Mouse (Mus musculus): ENCODE measurements around the gene Ddr2. TPM values are rescaled to one million over a fixed set of nuclear protein-coding genes. Genes with fewer than 3 reads are reported as not detected.

Gene Ddr2
- polyA plus RNA-seq, 1 experiment from 2014 or later: 36.0 TPM

- no peaks in the 10 kb centered on the region for H3K9me3 ChIP-seq (ENCODE audit: control insufficient read depth, low read length)
- H3K4me3 ChIP-seq (ENCODE audit: low read depth, low read length): no peak overlapping the region
- H3K27me3 ChIP-seq (ENCODE audit: control insufficient read depth, insufficient read depth, low read length): no peaks in the 10 kb centered on the region
- WGBS: 72% methylated on average over 4 of the region's 4 CpGs
- no peak overlapping the region for H3K4me2 ChIP-seq (ENCODE audit: low read depth)
- H3K9ac ChIP-seq (ENCODE audit: low read length): no peak overlapping the region
- H3K4me1 ChIP-seq (ENCODE audit: control insufficient read depth, insufficient read depth, low read length): no peaks in the 10 kb centered on the region
- DNase-seq (ENCODE audit: low spot score) (no peak), ATAC-seq (ENCODE audit: insufficient read depth, low FRiP score, low TSS enrichment) (no peak)
- no peaks in the 10 kb centered on the region for H3K36me3 ChIP-seq (ENCODE audit: control insufficient read depth, insufficient read depth, low read length)
- no peak overlapping the region for H3K27ac ChIP-seq (ENCODE audit: low read depth, low read length)
These were observed 71.2 kb downstream of the Ddr2 start for GRCm38 (mm10) chr1:170039402-170039801.

- DNase-seq (ENCODE audit: low spot score) (no peak), ATAC-seq (ENCODE audit: insufficient read depth, low FRiP score, low TSS enrichment) (no peak)
- Histone ChIP-seq H3K36me3 (ENCODE audit: control insufficient read depth, insufficient read depth, low read length) (no peaks in the 10 kb centered on the region), H3K4me3 (ENCODE audit: low read depth, low read length) (no peak overlapping the region), H3K27ac (ENCODE audit: low read depth, low read length) (no peak overlapping the region), H3K4me1 (ENCODE audit: control insufficient read depth, insufficient read depth, low read length) (no peaks in the 10 kb centered on the region), H3K27me3 (ENCODE audit: control insufficient read depth, insufficient read depth, low read length) (no peaks in the 10 kb centered on the region), H3K9ac (ENCODE audit: low read length) (no peak overlapping the region), H3K9me3 (ENCODE audit: control insufficient read depth, low read length) (no peaks in the 10 kb centered on the region), H3K4me2 (ENCODE audit: low read depth) (no peak overlapping the region)
- WGBS: 94% methylated on average over 3 of the region's 3 CpGs
These were observed 75.0 kb downstream of the Ddr2 start for GRCm38 (mm10) chr1:170035575-170035974.

GRCm38 (mm10) chr1:170034961-170035360 lies 75.6 kb downstream of the Ddr2 start:
- Histone ChIP-seq H3K27ac (ENCODE audit: low read depth, low read length) (no peak overlapping the region), H3K27me3 (ENCODE audit: control insufficient read depth, insufficient read depth, low read length) (no peaks in the 10 kb centered on the region), H3K36me3 (ENCODE audit: control insufficient read depth, insufficient read depth, low read length) (no peaks in the 10 kb centered on the region), H3K9ac (ENCODE audit: low read length) (no peak overlapping the region), H3K4me3 (ENCODE audit: low read depth, low read length) (no peak overlapping the region), H3K4me2 (ENCODE audit: low read depth) (no peak overlapping the region), H3K4me1 (ENCODE audit: control insufficient read depth, insufficient read depth, low read length) (no peaks in the 10 kb centered on the region), H3K9me3 (ENCODE audit: control insufficient read depth, low read length) (no peaks in the 10 kb centered on the region)
- DNase-seq (ENCODE audit: low spot score) (no peak), ATAC-seq (ENCODE audit: insufficient read depth, low FRiP score, low TSS enrichment) (no peak)
- 93% methylated on average over 4 of the region's 4 CpGs for WGBS

GRCm38 (mm10) chr1:170031656-170032055 lies 78.9 kb downstream of the Ddr2 start:
- Histone ChIP-seq H3K36me3 (ENCODE audit: control insufficient read depth, insufficient read depth, low read length) (no peaks in the 10 kb centered on the region), H3K9me3 (ENCODE audit: control insufficient read depth, low read length) (no peaks in the 10 kb centered on the region), H3K4me1 (ENCODE audit: control insufficient read depth, insufficient read depth, low read length) (no peaks in the 10 kb centered on the region), H3K4me3 (ENCODE audit: low read depth, low read length) (no peak overlapping the region), H3K27me3 (ENCODE audit: control insufficient read depth, insufficient read depth, low read length) (no peaks in the 10 kb centered on the region), H3K9ac (ENCODE audit: low read length) (no peak overlapping the region), H3K4me2 (ENCODE audit: low read depth) (no peak overlapping the region), H3K27ac (ENCODE audit: low read depth, low read length) (no peak overlapping the region)
- ATAC-seq (ENCODE audit: insufficient read depth, low FRiP score, low TSS enrichment) (no peak), DNase-seq (ENCODE audit: low spot score) (no peak)
- WGBS: 80% methylated on average over 3 of the region's 3 CpGs

- H3K4me2 ChIP-seq (ENCODE audit: low read depth): no peak overlapping the region
- H3K4me1 ChIP-seq (ENCODE audit: control insufficient read depth, insufficient read depth, low read length): no peaks in the 10 kb centered on the region
- H3K36me3 ChIP-seq (ENCODE audit: control insufficient read depth, insufficient read depth, low read length): no peaks in the 10 kb centered on the region
- 98% methylated on average over 3 of the region's 3 CpGs for WGBS
- peaks cover 10% of the 10 kb centered on the region for H3K9me3 ChIP-seq (ENCODE audit: control insufficient read depth, low read length)
- H3K27ac ChIP-seq (ENCODE audit: low read depth, low read length): no peak overlapping the region
- no peak for ATAC-seq (ENCODE audit: insufficient read depth, low FRiP score, low TSS enrichment)
- no peak for DNase-seq (ENCODE audit: low spot score)
- no peak overlapping the region for H3K4me3 ChIP-seq (ENCODE audit: low read depth, low read length)
- no peak overlapping the region for H3K9ac ChIP-seq (ENCODE audit: low read length)
- no peaks in the 10 kb centered on the region for H3K27me3 ChIP-seq (ENCODE audit: control insufficient read depth, insufficient read depth, low read length)
These were observed 95.8 kb downstream of the Ddr2 start for GRCm38 (mm10) chr1:170014784-170015183.

GRCm38 (mm10) chr1:170010716-170011505 lies 99.7 kb downstream of the Ddr2 start:
- Histone ChIP-seq H3K9ac (ENCODE audit: low read length) (no peak overlapping the region), H3K27ac (ENCODE audit: low read depth, low read length) (no peak overlapping the region), H3K4me1 (ENCODE audit: control insufficient read depth, insufficient read depth, low read length) (no peaks in the 10 kb centered on the region), H3K4me2 (ENCODE audit: low read depth) (no peak overlapping the region), H3K36me3 (ENCODE audit: control insufficient read depth, insufficient read depth, low read length) (no peaks in the 10 kb centered on the region), H3K27me3 (ENCODE audit: control insufficient read depth, insufficient read depth, low read length) (no peaks in the 10 kb centered on the region), H3K4me3 (ENCODE audit: low read depth, low read length) (no peak overlapping the region), H3K9me3 (ENCODE audit: control insufficient read depth, low read length) (no peaks in the 10 kb centered on the region)
- WGBS: 92% methylated on average over 15 of the region's 15 CpGs
- DNase-seq (ENCODE audit: low spot score): no peak
- no peak for ATAC-seq (ENCODE audit: insufficient read depth, low FRiP score, low TSS enrichment)

GRCm38 (mm10) chr1:170009296-170009695 lies 101.3 kb downstream of the Ddr2 start:
- Histone ChIP-seq H3K27me3 (ENCODE audit: control insufficient read depth, insufficient read depth, low read length) (no peaks in the 10 kb centered on the region), H3K4me2 (ENCODE audit: low read depth) (no peak overlapping the region), H3K4me3 (ENCODE audit: low read depth, low read length) (no peak overlapping the region), H3K9ac (ENCODE audit: low read length) (no peak overlapping the region), H3K27ac (ENCODE audit: low read depth, low read length) (no peak overlapping the region), H3K9me3 (ENCODE audit: control insufficient read depth, low read length) (no peaks in the 10 kb centered on the region), H3K4me1 (ENCODE audit: control insufficient read depth, insufficient read depth, low read length) (no peaks in the 10 kb centered on the region), H3K36me3 (ENCODE audit: control insufficient read depth, insufficient read depth, low read length) (no peaks in the 10 kb centered on the region)
- ATAC-seq (ENCODE audit: insufficient read depth, low FRiP score, low TSS enrichment) (no peak), DNase-seq (ENCODE audit: low spot score) (no peak)
- WGBS: 92% methylated on average over 1 of the region's 1 CpGs

GRCm38 (mm10) chr1:170008432-170009220 lies 101.9 kb downstream of the Ddr2 start:
- ATAC-seq (ENCODE audit: insufficient read depth, low FRiP score, low TSS enrichment): no peak
- Histone ChIP-seq H3K36me3 (ENCODE audit: control insufficient read depth, insufficient read depth, low read length) (no peaks in the 10 kb centered on the region), H3K9ac (ENCODE audit: low read length) (no peak overlapping the region), H3K9me3 (ENCODE audit: control insufficient read depth, low read length) (no peaks in the 10 kb centered on the region), H3K4me2 (ENCODE audit: low read depth) (no peak overlapping the region), H3K27ac (ENCODE audit: low read depth, low read length) (no peak overlapping the region), H3K27me3 (ENCODE audit: control insufficient read depth, insufficient read depth, low read length) (no peaks in the 10 kb centered on the region), H3K4me3 (ENCODE audit: low read depth, low read length) (no peak overlapping the region), H3K4me1 (ENCODE audit: control insufficient read depth, insufficient read depth, low read length) (no peaks in the 10 kb centered on the region)
- WGBS: 75% methylated on average over 13 of the region's 13 CpGs
- DNase-seq (ENCODE audit: low spot score): no peak

GRCm38 (mm10) chr1:170006516-170006915 lies 104.0 kb downstream of the Ddr2 start:
- Histone ChIP-seq H3K27me3 (ENCODE audit: control insufficient read depth, insufficient read depth, low read length) (no peaks in the 10 kb centered on the region), H3K36me3 (ENCODE audit: control insufficient read depth, insufficient read depth, low read length) (no peaks in the 10 kb centered on the region), H3K9me3 (ENCODE audit: control insufficient read depth, low read length) (no peaks in the 10 kb centered on the region), H3K27ac (ENCODE audit: low read depth, low read length) (no peak overlapping the region), H3K4me3 (ENCODE audit: low read depth, low read length) (no peak overlapping the region), H3K4me1 (ENCODE audit: control insufficient read depth, insufficient read depth, low read length) (no peaks in the 10 kb centered on the region), H3K4me2 (ENCODE audit: low read depth) (no peak overlapping the region), H3K9ac (ENCODE audit: low read length) (no peak overlapping the region)
- 66% methylated on average over 5 of the region's 5 CpGs for WGBS
- ATAC-seq (ENCODE audit: insufficient read depth, low FRiP score, low TSS enrichment) (no peak), DNase-seq (ENCODE audit: low spot score) (peak; percentile 11)
